Mouse (Mus musculus) neural tube, embryonic 12.5 days (tissue): ENCODE measurements around the gene Rfx1. TPM values are rescaled to one million over a fixed set of nuclear protein-coding genes. Genes with fewer than 3 reads are reported as not detected.

Experiments used
- ATAC-seq: fragments of 200-750 bp; cut with Nextera tagmentation; 2 replicates; pipeline ENCODE4 v1.8.0; 2017; ENCODE audit warnings: low read depth, mild to moderate bottlenecking, moderate TSS enrichment, moderate library complexity; ENCODE audit not compliant: low FRiP score
- H3K27ac ChIP-seq: fragments of 300-500 bp; sonication (generic); 2 replicates; pipeline ENCODE4 v1.5.1; 2016
- H3K27me3 ChIP-seq: fragments of 300-500 bp; sonication (generic); replicated peaks from 2 replicates; pipeline ENCODE4 v1.6.1; 2016; ENCODE audit warnings: mild to moderate bottlenecking
- H3K36me3 ChIP-seq: fragments of 300-500 bp; sonication (generic); 2 replicates; pipeline ENCODE4 v1.6.1; 2016; ENCODE audit warnings: mild to moderate bottlenecking
- H3K4me1 ChIP-seq: fragments of 300-500 bp; sonication (generic); 2 replicates; pipeline ENCODE4 v1.6.1; 2016
- H3K4me2 ChIP-seq: fragments of 300-500 bp; sonication (generic); replicated peaks from 2 replicates; pipeline ENCODE4 v1.6.1; 2016; ENCODE audit warnings: mild to moderate bottlenecking
- H3K4me3 ChIP-seq: fragments of 300-500 bp; sonication (generic); 2 replicates; pipeline ENCODE4 v1.5.1; 2016
- H3K9ac ChIP-seq: fragments of 300-500 bp; sonication (generic); 2 replicates; pipeline ENCODE4 v1.6.1; 2016; ENCODE audit warnings: mild to moderate bottlenecking
- H3K9me3 ChIP-seq: fragments of 300-500 bp; sonication (generic); 2 replicates; pipeline ENCODE4 v1.6.1; 2016; ENCODE audit warnings: mild to moderate bottlenecking
- WGBS: fragments of 180-500 bp; shearing (Covaris S2); methylation state at CpG from one replicate; pipeline ENCODE4 v1.1.7; 2016; 5-methylcytosine and 5-hydroxymethylcytosine counted together
- polyA plus RNA-seq: library from polyadenylated mRNA; unstranded; fragments of >200 nt; fragmentation: Nextera tagmentation; extraction: Ambion mirVana; gene quantifications from 2 replicates; pipeline ENCODE4 v1.2.1, GENCODE M21; 2016

Rfx1 gene
- polyA plus RNA-seq, 1 experiment from 2014 or later = 9.1 TPM

GRCm38 (mm10) chr8:84063861-84064610, 2.6 kb upstream of the Rfx1 start:
- no peak for ATAC-seq

GRCm38 (mm10) chr8:84065037-84065436, 1.6 kb upstream of the Rfx1 start, which contains the start of gene Gm10643:
Gene Gm10643 (minus strand): TSS chr8:84065137.
- Histone ChIP-seq H3K27ac (no peak within 1 kb of the TSS), H3K27me3 (no peaks in the 10 kb centered on the region), H3K9me3 (no peaks in the 10 kb centered on the region), H3K9ac (peak within 1 kb of the TSS; percentile 58), H3K4me3 (peak within 1 kb of the TSS; percentile 95), H3K36me3 (no peaks in the 10 kb centered on the region), H3K4me2 (peak within 1 kb of the TSS; percentile 70), H3K4me1 (peaks cover 24% of the 10 kb centered on the region)
- no peak for ATAC-seq
- WGBS = 94% methylated on average over 1 of the region's 1 CpGs

More at GRCm38 (mm10) chr8:84063861-84064610, 2.6 kb upstream of the Rfx1 start:
- 77% methylated on average over 8 of the region's 8 CpGs for WGBS
- H3K9me3 ChIP-seq = no peaks in the 10 kb centered on the region
- H3K4me3 ChIP-seq = no peak overlapping the region
- H3K4me1 ChIP-seq = peaks cover 14% of the 10 kb centered on the region
- H3K27ac ChIP-seq = no peak overlapping the region
- no peaks in the 10 kb centered on the region for H3K27me3 ChIP-seq
- no peak overlapping the region for H3K4me2 ChIP-seq
- no peak overlapping the region for H3K9ac ChIP-seq
- H3K36me3 ChIP-seq = no peaks in the 10 kb centered on the region

GRCm38 (mm10) chr8:84065457-84066072, 1.1 kb upstream of the Rfx1 start:
- no peak for ATAC-seq
- H3K27ac ChIP-seq = no peak overlapping the region

GRCm38 (mm10) chr8:84067047-84067573, 476 bp downstream of the Rfx1 start:
- Histone ChIP-seq H3K4me3 (peak overlapping the region; percentile 95), H3K27me3 (no peaks in the 10 kb centered on the region), H3K4me1 (peaks cover 35% of the 10 kb centered on the region), H3K27ac (peak overlapping the region; percentile 95), H3K9me3 (no peaks in the 10 kb centered on the region), H3K4me2 (peak overlapping the region; percentile 56), H3K36me3 (no peaks in the 10 kb centered on the region), H3K9ac (peak overlapping the region; percentile 81)
- ATAC-seq = peak; percentile 69
- WGBS = under 1% methylated on average over 53 of the region's 58 CpGs

More at GRCm38 (mm10) chr8:84065457-84066072, 1.1 kb upstream of the Rfx1 start:
- no peaks in the 10 kb centered on the region for H3K9me3 ChIP-seq
- peak overlapping the region; percentile 70 for H3K4me2 ChIP-seq
- peak overlapping the region; percentile 95 for H3K4me3 ChIP-seq
- WGBS = 23% methylated on average over 5 of the region's 5 CpGs
- no peaks in the 10 kb centered on the region for H3K27me3 ChIP-seq
- peaks cover 25% of the 10 kb centered on the region for H3K4me1 ChIP-seq
- no peaks in the 10 kb centered on the region for H3K36me3 ChIP-seq
- peak overlapping the region; percentile 58 for H3K9ac ChIP-seq

GRCm38 (mm10) chr8:84067911-84068310, 1.3 kb downstream of the Rfx1 start:
- no peak overlapping the region for H3K9ac ChIP-seq
- H3K36me3 ChIP-seq = no peaks in the 10 kb centered on the region
- ATAC-seq = no peak
- H3K27ac ChIP-seq = no peak overlapping the region
- H3K4me1 ChIP-seq = peaks cover 43% of the 10 kb centered on the region
- peak overlapping the region; percentile 95 for H3K4me3 ChIP-seq
- H3K27me3 ChIP-seq = no peaks in the 10 kb centered on the region
- H3K4me2 ChIP-seq = peak overlapping the region; percentile 56
- 89% methylated on average over 7 of the region's 7 CpGs for WGBS
- H3K9me3 ChIP-seq = no peaks in the 10 kb centered on the region

- no peak overlapping the region for H3K27ac ChIP-seq
- WGBS = 82% methylated on average over 12 of the region's 12 CpGs
- ATAC-seq = no peak
- H3K4me3 ChIP-seq = no peak overlapping the region
- no peaks in the 10 kb centered on the region for H3K9me3 ChIP-seq
- H3K36me3 ChIP-seq = no peaks in the 10 kb centered on the region
- H3K27me3 ChIP-seq = no peaks in the 10 kb centered on the region
- H3K4me1 ChIP-seq = peaks cover 48% of the 10 kb centered on the region
- H3K4me2 ChIP-seq = peak overlapping the region; percentile 56
- H3K9ac ChIP-seq = no peak overlapping the region
Observed at GRCm38 (mm10) chr8:84068316-84069035, 1.8 kb downstream of the Rfx1 start.

GRCm38 (mm10) chr8:84069169-84069568, 2.5 kb downstream of the Rfx1 start:
- WGBS = 63% methylated on average over 1 of the region's 1 CpGs
- ATAC-seq = no peak
- no peak overlapping the region for H3K27ac ChIP-seq
- H3K4me3 ChIP-seq = no peak overlapping the region
- H3K4me2 ChIP-seq = no peak overlapping the region
- no peaks in the 10 kb centered on the region for H3K9me3 ChIP-seq
- peaks cover 53% of the 10 kb centered on the region for H3K4me1 ChIP-seq
- H3K27me3 ChIP-seq = no peaks in the 10 kb centered on the region
- no peaks in the 10 kb centered on the region for H3K36me3 ChIP-seq
- H3K9ac ChIP-seq = no peak overlapping the region; the same call in 1 of the 2 replicates

GRCm38 (mm10) chr8:84069750-84070149, 3.1 kb downstream of the Rfx1 start:
- Histone ChIP-seq H3K4me3 (no peak overlapping the region), H3K27ac (no peak overlapping the region), H3K27me3 (no peaks in the 10 kb centered on the region), H3K9ac (no peak overlapping the region; the same call in 1 of the 2 replicates), H3K4me1 (peaks cover 53% of the 10 kb centered on the region), H3K9me3 (no peaks in the 10 kb centered on the region), H3K4me2 (no peak overlapping the region), H3K36me3 (no peaks in the 10 kb centered on the region)
- 56% methylated on average over 2 of the region's 2 CpGs for WGBS
- ATAC-seq = no peak

GRCm38 (mm10) chr8:84070241-84070640, 3.6 kb downstream of the Rfx1 start:
- ATAC-seq = no peak
- Histone ChIP-seq H3K27me3 (no peaks in the 10 kb centered on the region), H3K4me2 (no peak overlapping the region), H3K9me3 (no peaks in the 10 kb centered on the region), H3K4me3 (no peak overlapping the region), H3K4me1 (peaks cover 53% of the 10 kb centered on the region), H3K9ac (no peak overlapping the region), H3K27ac (no peak overlapping the region), H3K36me3 (peaks cover 3% of the 10 kb centered on the region)
- WGBS = 88% methylated on average over 5 of the region's 5 CpGs

- Histone ChIP-seq H3K36me3 (peaks cover 7% of the 10 kb centered on the region), H3K4me3 (no peak overlapping the region), H3K27ac (no peak overlapping the region), H3K9me3 (no peaks in the 10 kb centered on the region), H3K27me3 (no peaks in the 10 kb centered on the region), H3K4me1 (peaks cover 53% of the 10 kb centered on the region), H3K9ac (no peak overlapping the region), H3K4me2 (no peak overlapping the region)
- ATAC-seq = no peak
- 91% methylated on average over 2 of the region's 2 CpGs for WGBS
Observed at GRCm38 (mm10) chr8:84070667-84071066, 4.0 kb downstream of the Rfx1 start.

GRCm38 (mm10) chr8:84071921-84072320, 5.3 kb downstream of the Rfx1 start:
- Histone ChIP-seq H3K4me1 (peaks cover 53% of the 10 kb centered on the region), H3K36me3 (peaks cover 16% of the 10 kb centered on the region), H3K4me3 (no peak overlapping the region), H3K9me3 (no peaks in the 10 kb centered on the region), H3K27me3 (no peaks in the 10 kb centered on the region), H3K9ac (peak overlapping the region; percentile 8; the same call in 1 of the 2 replicates), H3K4me2 (no peak overlapping the region), H3K27ac (no peak overlapping the region)
- ATAC-seq = no peak
- 76% methylated on average over 3 of the region's 3 CpGs for WGBS

- Histone ChIP-seq H3K27me3 (no peaks in the 10 kb centered on the region), H3K4me1 (peaks cover 53% of the 10 kb centered on the region), H3K27ac (no peak overlapping the region), H3K4me2 (no peak overlapping the region), H3K4me3 (no peak overlapping the region), H3K36me3 (peaks cover 19% of the 10 kb centered on the region), H3K9ac (peak overlapping the region; percentile 8; the same call in 1 of the 2 replicates), H3K9me3 (no peaks in the 10 kb centered on the region)
- ATAC-seq = no peak
- WGBS = 90% methylated on average over 10 of the region's 10 CpGs
Observed at GRCm38 (mm10) chr8:84072321-84072720, 5.7 kb downstream of the Rfx1 start.
